Mouse (Mus musculus): ENCODE measurements around the gene Tmprss12. TPM values are rescaled to one million over a fixed set of nuclear protein-coding genes. Genes with fewer than 3 reads are reported as not detected.
"Not testable (repeated sequence)": the region's sequence is repeated elsewhere in the genome, so short reads cannot be mapped to it uniquely, and the experiment has no call there.

Tmprss12 gene
- total RNA-seq, 2 experiments from 2014 or later = not detected

- DNase-seq = not testable (repeated sequence)
These were observed 6.8 kb upstream of the Tmprss12 start for GRCm38 (mm10) chr15:100273791-100274308.

DNA sequence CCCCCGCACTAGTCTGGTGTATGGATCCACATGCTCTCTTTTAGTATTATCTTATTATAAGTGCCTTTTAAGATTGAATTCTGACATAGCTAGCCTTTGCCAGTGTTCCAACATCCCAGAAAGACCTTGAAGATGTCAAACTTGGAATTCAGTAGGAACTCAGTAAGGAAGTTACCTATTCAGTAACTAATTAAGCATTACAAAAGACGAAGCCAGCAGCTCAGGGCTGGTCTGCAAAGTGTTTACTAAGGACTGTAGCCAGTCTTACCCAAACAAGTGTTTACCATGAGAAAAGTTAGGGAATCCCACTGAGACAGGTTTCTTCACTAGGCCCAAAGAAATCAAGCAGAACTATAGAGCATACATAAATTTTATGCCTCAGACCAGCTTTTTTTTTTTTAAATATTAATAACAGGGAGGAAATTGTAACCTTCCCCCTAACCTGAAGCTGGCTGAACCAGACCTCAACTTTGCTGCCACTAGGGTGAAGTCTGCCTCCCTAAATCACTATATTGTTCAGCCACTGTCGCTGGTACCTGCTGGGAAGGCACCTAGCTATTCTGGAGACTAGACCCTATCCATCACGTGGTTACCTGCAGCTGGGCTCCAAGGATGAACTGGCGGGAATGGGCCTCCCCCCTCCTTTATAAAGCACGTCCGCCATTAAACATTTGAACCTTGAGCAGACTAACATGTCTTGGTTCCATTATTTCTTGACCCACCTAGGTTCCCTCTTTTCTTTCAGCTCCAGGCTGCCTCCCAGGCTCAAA, 5.7 kb upstream of the Tmprss12 start:
- no peak for DNase-seq

- no peak for DNase-seq
These were observed 4.2 kb upstream of the Tmprss12 start for GRCm38 (mm10) chr15:100276403-100276802.

- no peak for DNase-seq
These were observed 3.1 kb upstream of the Tmprss12 start for GRCm38 (mm10) chr15:100277586-100277985.

DNA sequence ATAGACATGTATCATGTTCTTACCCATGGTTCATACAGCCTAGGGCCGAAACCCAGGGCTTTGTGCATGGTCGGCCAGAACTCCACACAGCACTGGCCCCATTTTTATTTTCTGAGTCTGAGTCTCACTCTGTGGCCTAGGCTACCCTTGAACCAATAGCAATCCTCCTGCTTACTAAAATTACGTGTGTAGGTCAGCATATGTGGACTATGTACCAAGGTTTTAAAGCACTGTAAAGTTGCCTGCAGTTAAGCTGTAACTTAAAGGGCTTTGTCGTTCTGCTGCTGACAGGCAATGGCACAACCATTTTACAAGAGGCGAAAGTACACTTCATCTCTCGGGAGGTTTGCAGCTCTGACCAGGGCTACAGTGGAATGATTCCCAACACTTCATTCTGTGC, 8.3 kb downstream of the Tmprss12 start:
- no peak for DNase-seq

DNA sequence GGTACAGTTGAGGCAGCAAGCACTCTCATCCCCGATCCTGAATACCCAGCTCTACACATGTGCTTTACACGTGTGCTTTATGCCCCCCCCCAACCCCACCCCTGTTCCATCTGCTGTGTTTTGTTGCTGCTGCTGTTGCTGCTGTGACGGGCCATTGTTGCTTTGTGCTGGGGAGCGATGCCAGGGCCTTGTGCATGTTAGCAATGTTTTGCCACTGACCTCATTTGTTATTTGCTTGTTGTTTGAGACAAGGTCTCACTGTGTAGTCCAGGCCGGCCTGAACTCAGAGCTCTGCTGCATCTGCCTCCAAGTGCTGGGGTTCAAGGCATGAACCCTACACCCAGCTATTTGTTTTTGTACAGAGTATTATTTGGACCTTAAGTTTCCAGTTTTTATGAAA, 10.2 kb downstream of the Tmprss12 start:
- DNase-seq = no peak

DNA sequence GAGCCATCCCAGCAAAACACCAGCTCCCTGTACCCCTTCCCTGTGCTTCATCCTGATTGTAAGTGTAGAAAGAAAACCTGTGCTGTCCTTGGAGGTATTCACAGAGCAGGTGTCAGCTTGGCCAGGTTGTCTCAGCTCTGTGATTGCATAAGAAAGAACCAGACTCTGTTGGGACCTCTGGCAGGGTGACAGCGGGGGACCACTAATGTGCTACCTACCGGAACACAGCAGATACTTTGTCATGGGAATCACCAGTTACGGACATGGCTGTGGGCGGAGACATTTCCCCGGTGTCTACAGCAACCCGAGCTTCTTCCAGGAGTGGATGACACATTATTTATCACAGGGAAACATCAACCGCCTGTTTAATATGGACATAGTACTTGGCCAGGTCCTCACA, 11.7 kb downstream of the Tmprss12 start:
- DNase-seq = no peak

DNA sequence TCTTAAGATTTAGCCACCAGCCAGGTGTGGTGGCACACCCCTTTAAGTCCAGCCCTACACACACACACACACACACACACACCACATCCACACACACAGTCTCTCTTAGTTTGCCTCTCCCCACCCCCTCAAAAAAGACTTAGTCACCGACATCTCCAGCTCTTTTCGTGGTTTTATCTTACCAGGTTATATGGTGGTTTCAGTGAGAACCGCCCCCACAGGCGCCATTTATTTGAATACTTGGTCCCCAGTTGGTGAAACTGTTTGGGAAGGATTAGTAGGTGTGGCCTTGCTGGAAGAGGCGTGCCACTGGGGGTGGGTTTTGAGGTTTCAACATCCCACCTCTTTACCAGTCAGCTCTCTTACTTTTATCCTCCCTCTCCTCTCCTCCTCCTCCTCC, 17.2 kb downstream of the Tmprss12 start:
- no peak for DNase-seq

DNA sequence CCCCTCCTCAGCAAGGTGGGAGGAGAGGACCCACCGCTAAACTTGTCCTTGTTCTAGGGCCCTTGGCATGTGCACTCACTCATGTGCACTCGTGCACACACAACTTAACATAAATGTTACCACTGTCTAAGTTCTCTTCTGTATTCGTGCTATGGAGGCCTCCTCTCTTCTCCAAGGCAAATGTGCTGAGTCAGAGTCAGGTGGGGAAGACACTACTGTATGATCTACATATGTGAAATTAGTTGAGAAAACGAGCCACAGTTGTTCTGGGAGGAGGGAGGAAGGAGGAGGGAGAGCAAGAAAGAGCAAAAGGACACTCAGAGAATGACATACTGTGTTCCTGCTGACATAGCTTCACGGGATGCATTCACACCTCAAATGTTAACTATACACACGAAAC, 19.9 kb downstream of the Tmprss12 start:
- DNase-seq = no peak

- no peak for DNase-seq
These were observed 20.9 kb downstream of the Tmprss12 start for GRCm38 (mm10) chr15:100301556-100301955.

DNA sequence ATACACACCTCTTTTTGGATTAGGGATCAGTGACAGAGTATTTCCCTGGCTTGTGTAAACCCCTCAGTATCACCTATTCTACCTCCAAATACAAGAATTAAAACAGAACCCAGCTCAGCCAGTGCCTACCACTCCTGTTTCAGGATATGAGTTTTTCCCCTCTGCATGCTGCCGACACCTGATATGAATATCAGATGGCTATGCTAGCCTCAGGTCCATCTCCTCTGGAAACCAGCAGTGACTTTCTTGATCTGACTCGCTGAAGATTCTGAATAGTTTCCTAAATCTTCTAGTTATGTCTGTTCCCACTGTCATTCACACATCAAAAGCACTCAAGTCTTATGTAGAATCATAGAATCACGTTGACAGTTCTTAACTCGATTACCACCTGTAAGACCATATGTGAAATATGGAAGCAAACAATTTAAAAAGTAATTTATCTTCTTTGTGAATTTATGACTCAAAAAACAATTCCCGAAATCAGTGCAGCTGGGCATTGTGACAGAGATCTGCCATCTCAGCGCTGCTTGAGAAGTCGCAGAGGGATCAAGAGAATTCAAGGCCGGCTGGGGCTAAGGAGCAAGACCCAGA, 22.9 kb downstream of the Tmprss12 start:
- DNase-seq = no peak

- DNase-seq = peak; percentile 89
These were observed 23.7 kb downstream of the Tmprss12 start, which contains the start of gene Mettl7a1 for GRCm38 (mm10) chr15:100304019-100304991. TSS of gene Mettl7a1 (plus strand) at chr15:100304140.

GRCm38 (mm10) chr15:100306201-100306600, 25.6 kb downstream of the Tmprss12 start:
- no peak for DNase-seq

GRCm38 (mm10) chr15:100307438-100308096, 26.9 kb downstream of the Tmprss12 start:
- not testable (repeated sequence) for DNase-seq

GRCm38 (mm10) chr15:100312346-100312745, 31.7 kb downstream of the Tmprss12 start:
- no peak for DNase-seq

DNA sequence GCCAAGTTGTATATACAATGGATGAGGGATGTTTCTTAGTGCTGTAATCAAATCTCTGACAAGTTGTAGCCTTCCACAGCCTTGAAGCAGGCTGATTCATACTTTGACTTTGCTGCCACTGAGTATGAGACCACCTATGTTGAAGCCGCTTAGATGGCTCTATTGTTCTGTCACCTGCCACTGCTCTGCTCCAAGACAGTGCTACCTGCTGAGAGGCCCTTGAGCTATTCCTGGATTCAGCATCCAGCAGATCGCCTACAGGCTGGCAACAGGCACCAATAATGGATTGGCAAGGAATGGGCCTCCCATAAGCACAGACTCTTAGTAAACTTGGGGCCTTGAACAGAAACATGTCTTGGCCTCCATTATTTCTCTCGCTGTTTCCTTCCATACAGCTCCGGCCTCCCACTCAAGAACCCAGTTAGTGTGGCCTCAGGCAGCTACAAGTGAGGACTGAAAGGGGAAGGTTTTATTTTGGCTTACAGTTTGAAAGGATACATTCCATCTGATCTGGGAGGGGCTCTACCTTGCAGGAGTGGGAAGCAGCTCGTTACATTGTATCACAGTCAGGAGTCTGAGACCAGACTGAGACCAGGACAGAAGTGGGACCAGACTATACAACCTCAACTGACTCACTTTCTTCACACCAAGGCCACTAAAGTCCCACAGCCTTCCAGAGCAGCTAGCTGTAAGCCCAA, 34.0 kb downstream of the Tmprss12 start:
- no peak for DNase-seq

GRCm38 (mm10) chr15:100318014-100318671, 37.5 kb downstream of the Tmprss12 start:
- not testable (repeated sequence) for DNase-seq

DNA sequence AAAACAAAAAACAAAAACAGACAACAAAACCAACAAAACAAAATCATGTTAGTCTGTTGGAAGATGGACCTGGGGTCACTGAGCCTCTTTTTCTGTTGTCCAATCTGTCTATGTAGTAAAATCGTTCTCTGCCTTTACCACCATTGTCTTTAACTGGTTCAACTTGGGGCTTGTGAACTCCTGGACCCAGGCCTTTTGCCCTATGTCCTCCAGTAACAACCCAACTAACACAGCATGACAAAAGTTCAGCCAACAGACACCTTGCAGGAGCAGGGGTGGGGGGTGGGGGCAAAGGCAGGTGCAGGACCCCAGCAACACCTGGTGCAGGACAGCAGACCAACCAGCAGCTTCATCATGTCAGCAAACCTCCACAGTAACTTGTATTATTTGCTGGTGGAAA, 39.2 kb downstream of the Tmprss12 start:
- DNase-seq = no peak

GRCm38 (mm10) chr15:100320295-100320905, 39.8 kb downstream of the Tmprss12 start:
- DNase-seq = no peak

DNA sequence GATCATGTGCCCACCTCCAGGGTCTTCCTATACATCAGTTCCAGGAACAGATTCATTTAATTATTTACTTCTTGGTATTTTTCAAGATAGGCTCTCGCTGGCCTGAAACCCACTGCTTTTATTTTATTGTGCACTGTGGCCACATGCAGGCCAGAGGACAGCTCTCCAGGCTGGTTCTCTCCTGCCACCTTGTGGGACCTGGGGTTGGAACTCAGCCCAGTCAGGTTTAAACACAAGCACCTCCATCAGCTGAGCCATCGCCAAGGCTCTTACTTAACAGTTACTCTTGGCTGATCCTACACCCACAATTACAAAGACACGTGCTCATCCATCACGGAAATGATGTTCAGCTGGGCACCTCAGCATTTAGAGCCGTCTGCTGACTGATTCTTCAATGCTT, 40.5 kb downstream of the Tmprss12 start:
- DNase-seq = no peak

Data from gastrocnemius, postnatal 10 days (tissue).